Mouse (Mus musculus) left cerebral cortex, adult 2 months (tissue): ENCODE data around the gene Gm13289. TPM values are rescaled to one million over a fixed set of nuclear protein-coding genes. Genes with fewer than 3 reads are reported as not detected.
"Not testable (repeated sequence)": the region's sequence is repeated elsewhere in the genome, so short reads cannot be mapped to it uniquely, and the experiment has no call there.

Experiments
- DNase-seq, 2 experiments: peaks; one replicate each; pipeline ENCODE4 v3.0.0; 2021 to 2022; ENCODE audit warnings: low spot score in 2 of 2, mixed read lengths in 1 of 2; ENCODE audit errors: extremely low spot score in 1 of 2
- H3K27ac ChIP-seq: fragments of 200-600 bp; 2 replicates; pipeline ENCODE4 v1.8.1; 2022
- H3K4me3 ChIP-seq: fragments of 200-600 bp; 2 replicates; pipeline ENCODE4 v1.8.1; 2022
- CTCF ChIP-seq: fragments of 200-600 bp; IDR thresholded peaks from 2 replicates; pipeline ENCODE4 v1.8.1; 2022; ENCODE audit warnings: antibody characterized with exemption, mild to moderate bottlenecking, moderate library complexity
- intact Hi-C: fragments of 180-260 bp; cut with DNase I; formaldehyde crosslinking; loops from one replicate; pipeline ENCODE4 v1.15.1; 2025
- long read RNA-seq, 2 experiments: library from polyadenylated mRNA; stranded (forward); transcript quantifications; one replicate each; pipeline ENCODE4 v2.0.0; 2021; ENCODE audit warnings: borderline mapping rate in 2 of 2
- total RNA-seq, 2 experiments: library from RNA; stranded (reverse); gene quantifications; 2 replicates each; pipeline ENCODE4 v1.2.3; 2021

Gm13289 gene
- not detected for total RNA-seq
- long read RNA-seq, experiment 1, result 0 reads
- long read RNA-seq, experiment 2, result 0 reads

GRCm38 (mm10) chr4:88776622-88777021 lies at the start of gene Gm13289:
Gene Gm13289, plus strand, starts transcription at chr4:88776922.
- H3K4me3 ChIP-seq, H3K27ac ChIP-seq, DNase-seq, intact Hi-C loops: not testable (repeated sequence)

- peak; percentile 56 for TF ChIP-seq CTCF
- Histone ChIP-seq H3K27ac (no peak overlapping the region), H3K4me3 (no peak overlapping the region)
- intact Hi-C loops, result loop anchor here (2.0 kb wide), 1 partner anchor 31 kb away; no protein-coding TSS in a partner anchor
- DNase-seq, result no peak
Observed at GRCm38 (mm10) chr4:88727324-88727723, 49.4 kb upstream of the Gm13289 start.

GRCm38 (mm10) chr4:88738480-88738879 lies 38.2 kb upstream of the Gm13289 start:
- peak; percentile 88 for TF ChIP-seq CTCF
- Histone ChIP-seq H3K27ac (no peak overlapping the region), H3K4me3 (no peak overlapping the region)
- DNase-seq, result peak; percentile 41 to 52
- intact Hi-C loops, result no loop called here

GRCm38 (mm10) chr4:88739036-88739435 lies 37.7 kb upstream of the Gm13289 start:
- Histone ChIP-seq H3K27ac (no peak overlapping the region), H3K4me3 (no peak overlapping the region)
- intact Hi-C loops, result no loop called here
- TF ChIP-seq CTCF, result no peak
- DNase-seq, result no peak

- Histone ChIP-seq H3K27ac (no peak overlapping the region), H3K4me3 (no peak overlapping the region)
- DNase-seq, result no peak
- intact Hi-C loops, result no loop called here
- TF ChIP-seq CTCF, result no peak
Observed at GRCm38 (mm10) chr4:88741426-88741825, 35.3 kb upstream of the Gm13289 start.

GRCm38 (mm10) chr4:88742771-88743371 lies 33.9 kb upstream of the Gm13289 start:
- intact Hi-C loops, result no loop called here
- TF ChIP-seq CTCF, result peak; percentile 23
- Histone ChIP-seq H3K27ac (no peak overlapping the region), H3K4me3 (no peak overlapping the region)
- no peak for DNase-seq

- DNase-seq, result no peak
- Histone ChIP-seq H3K27ac (no peak overlapping the region), H3K4me3 (no peak overlapping the region)
- no peak for TF ChIP-seq CTCF
- intact Hi-C loops, result no loop called here
Observed at GRCm38 (mm10) chr4:88744207-88744606, 32.5 kb upstream of the Gm13289 start.

GRCm38 (mm10) chr4:88749926-88750325 lies 26.8 kb upstream of the Gm13289 start:
- intact Hi-C loops, result no loop called here
- no peak for TF ChIP-seq CTCF
- no peak overlapping the region for H3K27ac ChIP-seq

GRCm38 (mm10) chr4:88754818-88755340 lies 21.8 kb upstream of the Gm13289 start, which contains the start of gene Gm13271:
Gene Gm13271, plus strand, starts transcription at chr4:88754868.
- intact Hi-C loops, H3K27ac ChIP-seq, H3K4me3 ChIP-seq: not testable (repeated sequence)
- DNase-seq, result peak; percentile 72 to 76
- peak; percentile 24 for TF ChIP-seq CTCF

More at GRCm38 (mm10) chr4:88749926-88750325, 26.8 kb upstream of the Gm13289 start:
- DNase-seq, result no peak
- no peak overlapping the region for H3K4me3 ChIP-seq

GRCm38 (mm10) chr4:88756581-88757513 lies 19.9 kb upstream of the Gm13289 start:
- H3K27ac ChIP-seq, result 0 out of 2 replicates have a peak overlapping the region, but pooled peaks have one; percentile 37
- peak overlapping the region; percentile 42 for H3K4me3 ChIP-seq
- intact Hi-C loops, DNase-seq: not testable (repeated sequence)

GRCm38 (mm10) chr4:88757628-88758031 lies 19.1 kb upstream of the Gm13289 start:
- intact Hi-C loops, result not testable (repeated sequence)

GRCm38 (mm10) chr4:88758751-88759150 lies 18.0 kb upstream of the Gm13289 start:
- H3K4me3 ChIP-seq, intact Hi-C loops, H3K27ac ChIP-seq, DNase-seq: not testable (repeated sequence)

More at GRCm38 (mm10) chr4:88757628-88758031, 19.1 kb upstream of the Gm13289 start:
- TF ChIP-seq CTCF, result peak; percentile 66
- DNase-seq, result peak; percentile 90 to 92
- H3K4me3 ChIP-seq, result peak overlapping the region; percentile 42
- H3K27ac ChIP-seq, result not testable (repeated sequence)

- peak in 1 of 2 experiments; percentile 23 for DNase-seq
- peak within 1 kb of the TSS; percentile 19; the same call in 1 of the 2 replicates for H3K4me3 ChIP-seq
- H3K27ac ChIP-seq, intact Hi-C loops: not testable (repeated sequence)
Observed at GRCm38 (mm10) chr4:88759610-88760268, 17.0 kb upstream of the Gm13289 start, which contains the start of gene Gm13283. Gene Gm13283, plus strand, starts transcription at chr4:88760119.
